Mouse (Mus musculus): ENCODE measurements around the gene Atp6v0e2. TPM values are rescaled to one million over a fixed set of nuclear protein-coding genes. Genes with fewer than 3 reads are reported as not detected.
A peak's percentile ranks its signal among the peaks of the same experiment; 100 is the strongest.

The Atp6v0e2 gene
- polyA plus RNA-seq, 1 experiment from 2014 or later = 152 TPM

DNA sequence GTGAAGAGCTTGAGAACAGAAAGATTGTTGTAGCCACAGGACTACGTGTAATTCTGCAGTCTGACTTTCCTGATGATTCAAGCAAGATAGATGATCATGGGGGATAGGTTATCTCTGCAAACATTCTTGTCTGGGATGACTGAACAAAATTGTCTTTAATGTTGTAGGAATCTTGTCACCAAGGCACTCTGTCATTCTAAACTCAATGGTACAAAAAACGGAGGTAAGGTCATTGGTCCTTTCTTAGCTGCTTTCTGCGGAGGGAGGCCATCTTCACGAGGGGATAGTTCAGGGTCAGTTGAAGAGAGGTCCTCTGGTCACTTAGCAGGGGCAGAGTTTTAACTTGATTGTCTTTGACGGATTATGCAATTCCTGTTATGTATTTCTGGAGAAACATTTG lies 41.3 kb downstream of the Atp6v0e2 start:
- DNase-seq (ENCODE audit: low spot score) = no peak
- 72% methylated on average over 5 of the region's 5 CpGs for WGBS
- no peaks in the 10 kb centered on the region for H3K36me3 ChIP-seq (ENCODE audit: control insufficient read depth, insufficient read depth, low read length)
- no peak overlapping the region for H3K4me3 ChIP-seq (ENCODE audit: low read depth, low read length)
- ATAC-seq = no peak
- H3K4me2 ChIP-seq (ENCODE audit: low read length) = no peak overlapping the region
- H3K27ac ChIP-seq (ENCODE audit: low read depth, low read length) = no peak overlapping the region
- H3K27me3 ChIP-seq (replicated peaks; ENCODE audit: control insufficient read depth, insufficient read depth, low read length) = no peaks in the 10 kb centered on the region
- no peaks in the 10 kb centered on the region for H3K9me3 ChIP-seq (replicated peaks; ENCODE audit: control insufficient read depth, low read length)
- no peak overlapping the region for H3K9ac ChIP-seq (ENCODE audit: low read length)
- H3K4me1 ChIP-seq (ENCODE audit: control insufficient read depth, insufficient read depth, low read length) = no peaks in the 10 kb centered on the region

DNA sequence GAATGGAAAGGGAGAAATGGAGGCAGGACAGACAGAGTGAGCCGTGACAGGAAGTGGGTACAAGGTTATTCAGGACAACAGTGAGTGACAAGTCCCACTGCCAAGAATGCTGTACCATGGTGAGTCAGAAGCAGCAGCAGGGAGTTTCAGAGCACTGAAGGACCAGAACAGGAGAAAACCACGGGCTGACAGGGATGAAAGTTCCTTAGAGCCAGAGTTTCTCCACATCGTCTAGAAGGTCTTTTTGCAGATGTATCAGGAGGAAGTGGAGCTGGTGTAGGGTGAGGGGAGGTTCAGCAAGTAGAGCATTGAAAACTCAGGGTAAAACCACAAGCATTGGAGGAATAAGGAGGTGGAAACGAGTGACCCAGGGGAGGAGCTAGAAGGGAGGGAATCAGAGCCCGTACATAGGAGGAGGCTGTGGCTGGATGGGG lies 41.8 kb downstream of the Atp6v0e2 start:
- no peak for ATAC-seq
- Histone ChIP-seq H3K27ac (ENCODE audit: low read depth, low read length) (no peak overlapping the region), H3K4me1 (ENCODE audit: control insufficient read depth, insufficient read depth, low read length) (no peaks in the 10 kb centered on the region), H3K27me3 (replicated peaks; ENCODE audit: control insufficient read depth, insufficient read depth, low read length) (no peaks in the 10 kb centered on the region), H3K9me3 (replicated peaks; ENCODE audit: control insufficient read depth, low read length) (no peaks in the 10 kb centered on the region), H3K36me3 (ENCODE audit: control insufficient read depth, insufficient read depth, low read length) (no peaks in the 10 kb centered on the region), H3K9ac (ENCODE audit: low read length) (no peak overlapping the region), H3K4me2 (ENCODE audit: low read length) (no peak overlapping the region), H3K4me3 (ENCODE audit: low read depth, low read length) (no peak overlapping the region)
- WGBS = 42% methylated on average over 5 of the region's 5 CpGs
- DNase-seq (ENCODE audit: low spot score) = no peak

DNA sequence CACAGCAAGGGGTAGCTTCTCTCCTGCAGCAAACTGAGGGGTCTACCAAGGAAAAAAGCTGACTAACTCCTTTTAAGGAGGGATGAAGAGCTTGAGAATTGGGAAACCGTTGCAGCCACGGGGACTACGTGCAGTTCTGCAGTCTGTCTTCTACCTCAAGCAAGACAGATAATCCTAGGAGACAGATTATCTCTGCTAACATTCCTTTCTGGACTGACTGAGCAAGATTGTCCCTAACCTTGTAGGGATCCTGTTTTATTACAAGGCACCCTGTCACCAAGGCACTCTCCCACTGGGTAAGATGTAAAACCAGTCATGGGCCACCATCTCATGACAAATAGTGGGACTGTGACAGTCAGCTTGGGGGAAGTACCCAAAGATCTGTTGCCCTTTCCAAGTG lies 43.8 kb downstream of the Atp6v0e2 start:
- Histone ChIP-seq H3K4me3 (ENCODE audit: low read depth, low read length) (no peak overlapping the region), H3K36me3 (ENCODE audit: control insufficient read depth, insufficient read depth, low read length) (no peaks in the 10 kb centered on the region), H3K9me3 (replicated peaks; ENCODE audit: control insufficient read depth, low read length) (no peaks in the 10 kb centered on the region), H3K27ac (ENCODE audit: low read depth, low read length) (no peak overlapping the region), H3K27me3 (replicated peaks; ENCODE audit: control insufficient read depth, insufficient read depth, low read length) (no peaks in the 10 kb centered on the region), H3K4me1 (ENCODE audit: control insufficient read depth, insufficient read depth, low read length) (no peaks in the 10 kb centered on the region), H3K9ac (ENCODE audit: low read length) (no peak overlapping the region), H3K4me2 (ENCODE audit: low read length) (no peak overlapping the region)
- DNase-seq (ENCODE audit: low spot score) (no peak), ATAC-seq (no peak)
- 25% methylated on average over 3 of the region's 3 CpGs for WGBS

DNA sequence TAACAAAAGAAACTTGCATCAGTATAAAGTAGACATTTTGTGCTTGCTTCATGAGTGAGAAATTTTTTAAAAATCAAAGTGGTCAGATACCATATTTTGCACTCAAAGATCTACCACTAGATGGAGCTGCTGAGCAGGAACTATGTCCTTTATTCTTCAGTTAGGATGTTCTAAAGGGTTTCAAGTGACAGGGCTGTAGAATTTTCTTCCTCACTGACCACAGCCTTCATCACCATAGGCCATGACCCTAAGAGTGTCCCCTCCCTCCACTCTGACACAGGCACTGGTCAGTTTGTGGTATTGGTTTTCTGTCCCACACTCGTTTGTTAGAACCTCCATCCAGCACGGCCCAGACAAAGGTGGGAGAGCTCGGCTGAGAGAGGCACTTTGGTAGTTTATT lies 44.6 kb downstream of the Atp6v0e2 start:
- H3K9me3 ChIP-seq (replicated peaks; ENCODE audit: control insufficient read depth, low read length) = no peaks in the 10 kb centered on the region
- no peak overlapping the region for H3K4me3 ChIP-seq (ENCODE audit: low read depth, low read length)
- no peak overlapping the region for H3K4me2 ChIP-seq (ENCODE audit: low read length)
- no peaks in the 10 kb centered on the region for H3K4me1 ChIP-seq (ENCODE audit: control insufficient read depth, insufficient read depth, low read length)
- ATAC-seq = peak; percentile 40; the same call in 1 of the 2 replicates
- no peak overlapping the region for H3K9ac ChIP-seq (ENCODE audit: low read length)
- 65% methylated on average over 3 of the region's 3 CpGs for WGBS
- no peak overlapping the region for H3K27ac ChIP-seq (ENCODE audit: low read depth, low read length)
- DNase-seq (ENCODE audit: low spot score) = peak; percentile 82
- no peaks in the 10 kb centered on the region for H3K27me3 ChIP-seq (replicated peaks; ENCODE audit: control insufficient read depth, insufficient read depth, low read length)
- no peaks in the 10 kb centered on the region for H3K36me3 ChIP-seq (ENCODE audit: control insufficient read depth, insufficient read depth, low read length)

DNA sequence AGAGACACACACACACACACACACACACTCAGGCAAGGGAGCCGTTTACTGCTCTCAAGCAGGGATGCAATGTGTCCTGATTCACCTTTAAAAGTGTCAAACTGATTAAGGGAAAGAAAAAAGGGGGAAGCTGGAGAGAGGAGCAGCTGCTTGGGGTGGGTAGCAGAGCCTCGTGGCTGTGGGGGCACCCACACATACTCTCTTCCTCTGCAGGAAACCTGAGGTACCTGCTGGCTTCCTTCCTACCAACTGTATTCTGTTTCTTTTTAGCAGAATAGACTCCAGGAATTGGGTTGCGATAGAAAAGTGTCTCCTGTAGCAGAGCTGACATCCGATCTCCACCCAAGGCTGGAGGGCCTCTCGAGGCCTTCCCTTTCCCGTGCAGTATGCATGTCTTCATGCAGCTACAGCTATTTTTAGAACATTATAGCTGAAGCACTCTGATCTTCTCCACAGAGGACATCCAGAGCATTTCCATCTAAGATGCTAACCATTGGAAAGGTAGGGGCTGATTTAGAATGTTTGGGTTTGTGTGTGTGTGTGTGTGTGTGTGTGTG lies 51.9 kb downstream of the Atp6v0e2 start, which contains the start of gene Gm45021:
Gene Gm45021, plus strand, starts transcription at position 417 of the 557 bp plus-strand sequence.
- WGBS = 72% methylated on average over 6 of the region's 6 CpGs
- H3K27ac ChIP-seq (ENCODE audit: low read depth, low read length) = no peak within 1 kb of the TSS
- H3K9me3 ChIP-seq (replicated peaks; ENCODE audit: control insufficient read depth, low read length) = no peaks in the 10 kb centered on the region
- no peak for DNase-seq (ENCODE audit: low spot score)
- ATAC-seq = no peak
- H3K36me3 ChIP-seq (ENCODE audit: control insufficient read depth, insufficient read depth, low read length) = no peaks in the 10 kb centered on the region
- no peak within 1 kb of the TSS for H3K4me2 ChIP-seq (ENCODE audit: low read length)
- H3K4me3 ChIP-seq (ENCODE audit: low read depth, low read length) = no peak within 1 kb of the TSS
- peaks cover 6% of the 10 kb centered on the region; the same call in 1 of the 2 replicates for H3K4me1 ChIP-seq (ENCODE audit: control insufficient read depth, insufficient read depth, low read length)
- H3K9ac ChIP-seq (ENCODE audit: low read length) = no peak within 1 kb of the TSS
- H3K27me3 ChIP-seq (replicated peaks; ENCODE audit: control insufficient read depth, insufficient read depth, low read length) = no peaks in the 10 kb centered on the region

Other genes with a start within 250 kb of the Atp6v0e2 start
- 17.1 and 25.0 TPM in 2 replicates for gene Krba1, start 142.0 kb upstream of the Atp6v0e2 start, polyA plus RNA-seq (2014; fragmentation: Nextera tagmentation; extraction: Ambion mirVana)
- 27.1 and 29.9 TPM in 2 replicates for gene Zfp467, start 91.8 kb upstream of the Atp6v0e2 start, polyA plus RNA-seq (2014; fragmentation: Nextera tagmentation; extraction: Ambion mirVana)
- 0.06 and 0.48 TPM in 2 replicates for gene Sspo, start 89.4 kb upstream of the Atp6v0e2 start, polyA plus RNA-seq (2014; fragmentation: Nextera tagmentation; extraction: Ambion mirVana)
- gene Lrrc61, start 17.2 kb downstream of the Atp6v0e2 start, polyA plus RNA-seq (2014; fragmentation: Nextera tagmentation; extraction: Ambion mirVana) = 10.7 and 10.9 TPM in 2 replicates
- 4.0 and 5.3 TPM in 2 replicates for gene Rarres2, start 35.2 kb downstream of the Atp6v0e2 start, polyA plus RNA-seq (2014; fragmentation: Nextera tagmentation; extraction: Ambion mirVana)
- gene Gm45021, start 52.0 kb downstream of the Atp6v0e2 start, polyA plus RNA-seq (2014; fragmentation: Nextera tagmentation; extraction: Ambion mirVana) = not detected in 2 replicates
- gene Repin1, start 56.3 kb downstream of the Atp6v0e2 start, polyA plus RNA-seq (2014; fragmentation: Nextera tagmentation; extraction: Ambion mirVana) = 27.3 and 34.3 TPM in 2 replicates
- not detected in 2 replicates for gene Gm44965, start 56.3 kb downstream of the Atp6v0e2 start, polyA plus RNA-seq (2014; fragmentation: Nextera tagmentation; extraction: Ambion mirVana)
- gene Zfp775, start 64.4 kb downstream of the Atp6v0e2 start, polyA plus RNA-seq (2014; fragmentation: Nextera tagmentation; extraction: Ambion mirVana) = 16.7 and 17.4 TPM in 2 replicates
- 8.2 and 9.7 TPM in 2 replicates for gene AI854703, start 89.1 kb downstream of the Atp6v0e2 start, polyA plus RNA-seq (2014; fragmentation: Nextera tagmentation; extraction: Ambion mirVana)
- gene Gimap8, start 109.6 kb downstream of the Atp6v0e2 start, polyA plus RNA-seq (2014; fragmentation: Nextera tagmentation; extraction: Ambion mirVana) = 0.15 and 0.17 TPM in 2 replicates
- 1.5 and 2.2 TPM in 2 replicates for gene Gimap9, start 138.5 kb downstream of the Atp6v0e2 start, polyA plus RNA-seq (2014; fragmentation: Nextera tagmentation; extraction: Ambion mirVana)
- 1.2 and 1.9 TPM in 2 replicates for gene Gimap4, start 146.9 kb downstream of the Atp6v0e2 start, polyA plus RNA-seq (2014; fragmentation: Nextera tagmentation; extraction: Ambion mirVana)
- gene Gimap6, start 170.6 kb downstream of the Atp6v0e2 start, polyA plus RNA-seq (2014; fragmentation: Nextera tagmentation; extraction: Ambion mirVana) = 7.2 and 8.3 TPM in 2 replicates
- 0.84 TPM in 1 of 2 replicates, not detected in the other for gene Gm28053, start 181.0 kb downstream of the Atp6v0e2 start, polyA plus RNA-seq (2014; fragmentation: Nextera tagmentation; extraction: Ambion mirVana)
- gene Gimap7, start 181.0 kb downstream of the Atp6v0e2 start, polyA plus RNA-seq (2014; fragmentation: Nextera tagmentation; extraction: Ambion mirVana) = not detected in 2 replicates
- 4.1 and 4.5 TPM in 2 replicates for gene Gimap1, start 201.4 kb downstream of the Atp6v0e2 start, polyA plus RNA-seq (2014; fragmentation: Nextera tagmentation; extraction: Ambion mirVana)
- 0.96 and 1.5 TPM in 2 replicates for gene Gimap5, start 208.6 kb downstream of the Atp6v0e2 start, polyA plus RNA-seq (2014; fragmentation: Nextera tagmentation; extraction: Ambion mirVana)
- gene Gimap3, start 233.2 kb downstream of the Atp6v0e2 start, polyA plus RNA-seq (2014; fragmentation: Nextera tagmentation; extraction: Ambion mirVana) = not detected in 2 replicates